Mouse (Mus musculus): ENCODE measurements around the gene 4930452B06Rik. TPM values are rescaled to one million over a fixed set of nuclear protein-coding genes. Genes with fewer than 3 reads are reported as not detected.
"Not testable (repeated sequence)": the region's sequence is repeated elsewhere in the genome, so short reads cannot be mapped to it uniquely, and the experiment has no call there.

Gene 4930452B06Rik
- polyA plus RNA-seq, 1 experiment from 2014 or later = 11.4 TPM

GRCm38 (mm10) chr14:8604898-8605297 is 61.1 kb downstream of the 4930452B06Rik start:
- H3K36me3 ChIP-seq (ENCODE audit: control insufficient read depth, insufficient read depth, low read length) = no peaks in the 10 kb centered on the region
- H3K4me3 ChIP-seq (ENCODE audit: low read depth, low read length) = no peak overlapping the region
- DNase-seq (ENCODE audit: low spot score) (no peak), ATAC-seq (ENCODE audit: low FRiP score) (no peak)
- WGBS = 65% methylated on average over 2 of the region's 2 CpGs
- H3K4me1 ChIP-seq (replicated peaks; ENCODE audit: control insufficient read depth, insufficient read depth, low read length) = no peaks in the 10 kb centered on the region
- H3K9ac ChIP-seq (ENCODE audit: low read depth, low read length) = no peak overlapping the region
- no peaks in the 10 kb centered on the region for H3K27me3 ChIP-seq (ENCODE audit: control insufficient read depth, insufficient read depth, low read length)
- no peak overlapping the region for H3K4me2 ChIP-seq (replicated peaks; ENCODE audit: low read depth, low read length)
- H3K9me3 ChIP-seq (ENCODE audit: control insufficient read depth, low read length) = no peaks in the 10 kb centered on the region
- no peak overlapping the region for H3K27ac ChIP-seq (ENCODE audit: low read depth, low read length)

- no peak for ATAC-seq (ENCODE audit: low FRiP score)
- 98% methylated on average over 1 of the region's 1 CpGs for WGBS
These were observed 81.0 kb downstream of the 4930452B06Rik start for GRCm38 (mm10) chr14:8585031-8585430.

DNA sequence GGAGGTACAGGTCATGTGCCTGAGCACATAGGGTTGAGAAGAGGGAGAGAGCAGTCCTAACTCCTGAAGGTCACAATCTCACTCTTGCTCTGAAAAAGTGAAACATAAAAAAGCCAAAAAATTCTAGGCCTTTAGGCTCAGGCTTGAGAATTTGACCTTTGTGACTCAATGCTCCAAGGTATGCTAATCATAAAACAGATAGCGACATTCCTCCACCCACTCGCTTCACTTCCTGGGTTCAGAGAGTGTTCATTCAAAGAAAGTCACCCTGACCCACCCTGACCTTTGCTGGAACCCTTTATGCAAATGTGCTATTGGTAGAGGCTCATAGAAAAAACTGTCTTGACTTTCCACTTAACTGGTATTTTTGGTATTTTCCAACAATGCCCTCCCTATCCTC is 115.0 kb downstream of the 4930452B06Rik start:
- H3K4me3 ChIP-seq (ENCODE audit: low read depth, low read length); H3K9ac ChIP-seq (ENCODE audit: low read depth, low read length); H3K4me2 ChIP-seq (replicated peaks; ENCODE audit: low read depth, low read length); DNase-seq (ENCODE audit: low spot score); H3K27me3 ChIP-seq (ENCODE audit: control insufficient read depth, insufficient read depth, low read length); H3K27ac ChIP-seq (ENCODE audit: low read depth, low read length); H3K36me3 ChIP-seq (ENCODE audit: control insufficient read depth, insufficient read depth, low read length); H3K9me3 ChIP-seq (ENCODE audit: control insufficient read depth, low read length); H3K4me1 ChIP-seq (replicated peaks; ENCODE audit: control insufficient read depth, insufficient read depth, low read length); ATAC-seq (ENCODE audit: low FRiP score): not testable (repeated sequence)
- 73% methylated on average over 2 of the region's 2 CpGs for WGBS

More at GRCm38 (mm10) chr14:8585031-8585430, 81.0 kb downstream of the 4930452B06Rik start:
- Histone ChIP-seq H3K27ac (ENCODE audit: low read depth, low read length) (no peak overlapping the region), H3K9ac (ENCODE audit: low read depth, low read length) (no peak overlapping the region), H3K27me3 (ENCODE audit: control insufficient read depth, insufficient read depth, low read length) (no peaks in the 10 kb centered on the region), H3K9me3 (ENCODE audit: control insufficient read depth, low read length) (no peaks in the 10 kb centered on the region), H3K36me3 (ENCODE audit: control insufficient read depth, insufficient read depth, low read length) (no peaks in the 10 kb centered on the region), H3K4me2 (replicated peaks; ENCODE audit: low read depth, low read length) (no peak overlapping the region), H3K4me3 (ENCODE audit: low read depth, low read length) (no peak overlapping the region), H3K4me1 (replicated peaks; ENCODE audit: control insufficient read depth, insufficient read depth, low read length) (no peaks in the 10 kb centered on the region)
- no peak for DNase-seq (ENCODE audit: low spot score)

GRCm38 (mm10) chr14:8549108-8549507 is 116.9 kb downstream of the 4930452B06Rik start:
- Histone ChIP-seq H3K27ac (ENCODE audit: low read depth, low read length) (no peak overlapping the region), H3K9ac (ENCODE audit: low read depth, low read length) (no peak overlapping the region), H3K27me3 (ENCODE audit: control insufficient read depth, insufficient read depth, low read length) (no peaks in the 10 kb centered on the region), H3K36me3 (ENCODE audit: control insufficient read depth, insufficient read depth, low read length) (no peaks in the 10 kb centered on the region), H3K4me2 (replicated peaks; ENCODE audit: low read depth, low read length) (no peak overlapping the region), H3K4me1 (replicated peaks; ENCODE audit: control insufficient read depth, insufficient read depth, low read length) (no peaks in the 10 kb centered on the region), H3K4me3 (ENCODE audit: low read depth, low read length) (no peak overlapping the region), H3K9me3 (ENCODE audit: control insufficient read depth, low read length) (no peaks in the 10 kb centered on the region)
- DNase-seq (ENCODE audit: low spot score) (no peak), ATAC-seq (ENCODE audit: low FRiP score) (no peak)
- WGBS = 68% methylated on average over 4 of the region's 4 CpGs

DNA sequence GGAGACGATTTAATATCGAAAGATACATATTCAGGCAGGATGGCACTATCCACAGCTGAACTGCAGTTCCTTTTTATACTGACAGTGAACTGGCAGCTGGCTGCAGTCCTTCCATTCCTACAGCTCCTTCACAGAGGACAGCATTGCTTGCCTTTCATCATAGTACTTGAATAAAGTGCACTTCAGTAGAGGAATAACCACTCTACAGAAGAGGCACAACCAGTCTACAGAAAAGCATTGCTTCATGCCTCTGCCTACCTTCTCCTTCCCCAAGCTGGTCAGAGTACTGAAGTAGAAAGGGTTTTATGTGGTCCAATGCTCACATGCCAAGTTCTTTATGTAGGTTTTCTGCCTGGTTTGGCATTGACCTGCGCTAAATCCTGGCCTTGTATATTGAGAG is 130.0 kb downstream of the 4930452B06Rik start:
- no peaks in the 10 kb centered on the region for H3K36me3 ChIP-seq (ENCODE audit: control insufficient read depth, insufficient read depth, low read length)
- no peaks in the 10 kb centered on the region for H3K4me1 ChIP-seq (replicated peaks; ENCODE audit: control insufficient read depth, insufficient read depth, low read length)
- no peak overlapping the region for H3K4me3 ChIP-seq (ENCODE audit: low read depth, low read length)
- H3K9ac ChIP-seq (ENCODE audit: low read depth, low read length) = no peak overlapping the region
- DNase-seq (ENCODE audit: low spot score) = no peak
- H3K27ac ChIP-seq (ENCODE audit: low read depth, low read length) = no peak overlapping the region
- 93% methylated on average over 3 of the region's 3 CpGs for WGBS
- H3K27me3 ChIP-seq (ENCODE audit: control insufficient read depth, insufficient read depth, low read length) = no peaks in the 10 kb centered on the region
- H3K9me3 ChIP-seq (ENCODE audit: control insufficient read depth, low read length) = no peaks in the 10 kb centered on the region
- ATAC-seq (ENCODE audit: low FRiP score) = no peak
- H3K4me2 ChIP-seq (replicated peaks; ENCODE audit: low read depth, low read length) = no peak overlapping the region

GRCm38 (mm10) chr14:8525232-8525631 is 140.8 kb downstream of the 4930452B06Rik start:
- no peaks in the 10 kb centered on the region for H3K36me3 ChIP-seq (ENCODE audit: control insufficient read depth, insufficient read depth, low read length)
- no peaks in the 10 kb centered on the region for H3K4me1 ChIP-seq (replicated peaks; ENCODE audit: control insufficient read depth, insufficient read depth, low read length)
- H3K27me3 ChIP-seq (ENCODE audit: control insufficient read depth, insufficient read depth, low read length) = no peaks in the 10 kb centered on the region
- H3K9me3 ChIP-seq (ENCODE audit: control insufficient read depth, low read length) = no peaks in the 10 kb centered on the region
- H3K9ac ChIP-seq (ENCODE audit: low read depth, low read length) = no peak overlapping the region
- WGBS = 94% methylated on average over 6 of the region's 6 CpGs
- no peak overlapping the region for H3K4me2 ChIP-seq (replicated peaks; ENCODE audit: low read depth, low read length)
- H3K27ac ChIP-seq (ENCODE audit: low read depth, low read length) = no peak overlapping the region
- H3K4me3 ChIP-seq (ENCODE audit: low read depth, low read length) = no peak overlapping the region
- ATAC-seq (ENCODE audit: low FRiP score) (no peak), DNase-seq (ENCODE audit: low spot score) (no peak)

DNA sequence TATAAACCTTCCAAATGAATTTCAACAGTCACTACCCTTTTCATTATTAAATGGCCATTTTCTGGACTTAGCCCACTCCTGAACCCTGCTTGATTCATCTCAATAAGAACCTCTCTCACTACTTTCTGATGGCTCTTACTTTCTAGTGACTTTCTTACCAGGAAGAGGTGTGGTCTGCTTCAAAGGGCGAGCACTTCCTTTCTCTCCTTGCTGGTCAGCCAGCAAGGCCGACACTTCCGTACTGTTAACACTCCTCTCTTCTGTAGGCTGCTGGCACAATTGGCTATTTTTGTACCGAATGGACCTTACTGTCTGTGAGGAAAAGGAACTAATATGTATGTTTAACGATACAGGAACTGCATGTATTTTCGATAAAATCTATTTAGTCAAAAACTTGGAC is 148.4 kb downstream of the 4930452B06Rik start:
- H3K36me3 ChIP-seq (ENCODE audit: control insufficient read depth, insufficient read depth, low read length) = no peaks in the 10 kb centered on the region
- DNase-seq (ENCODE audit: low spot score) = no peak
- 83% methylated on average over 6 of the region's 6 CpGs for WGBS
- H3K9me3 ChIP-seq (ENCODE audit: control insufficient read depth, low read length) = no peaks in the 10 kb centered on the region
- ATAC-seq (ENCODE audit: low FRiP score) = no peak
- H3K9ac ChIP-seq (ENCODE audit: low read depth, low read length) = no peak overlapping the region
- no peak overlapping the region for H3K4me3 ChIP-seq (ENCODE audit: low read depth, low read length)
- H3K4me1 ChIP-seq (replicated peaks; ENCODE audit: control insufficient read depth, insufficient read depth, low read length) = no peaks in the 10 kb centered on the region
- H3K27me3 ChIP-seq (ENCODE audit: control insufficient read depth, insufficient read depth, low read length) = no peaks in the 10 kb centered on the region
- no peak overlapping the region for H3K27ac ChIP-seq (ENCODE audit: low read depth, low read length)
- no peak overlapping the region for H3K4me2 ChIP-seq (replicated peaks; ENCODE audit: low read depth, low read length)

DNA sequence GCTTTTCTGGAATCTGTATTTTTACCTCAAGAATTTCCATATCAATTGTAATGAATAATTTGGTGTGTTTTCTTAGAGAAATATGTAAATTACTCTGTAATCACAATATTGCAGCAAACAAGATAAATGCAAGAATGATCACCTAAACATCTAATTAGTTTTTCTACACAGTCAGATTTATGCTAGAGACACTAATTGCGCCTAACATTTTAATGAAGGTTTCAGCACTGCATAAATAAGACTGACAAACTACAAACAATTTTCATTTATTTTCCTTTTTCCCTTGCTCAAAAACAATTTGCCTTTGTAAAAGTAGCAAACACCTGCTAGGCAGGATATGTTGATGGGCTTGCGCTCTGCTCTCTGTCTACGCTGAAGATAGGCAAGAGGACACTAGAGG is 152.0 kb downstream of the 4930452B06Rik start:
- no peaks in the 10 kb centered on the region for H3K9me3 ChIP-seq (ENCODE audit: control insufficient read depth, low read length)
- no peaks in the 10 kb centered on the region for H3K36me3 ChIP-seq (ENCODE audit: control insufficient read depth, insufficient read depth, low read length)
- H3K4me2 ChIP-seq (replicated peaks; ENCODE audit: low read depth, low read length) = no peak overlapping the region
- no peak for DNase-seq (ENCODE audit: low spot score)
- H3K27me3 ChIP-seq (ENCODE audit: control insufficient read depth, insufficient read depth, low read length) = no peaks in the 10 kb centered on the region
- 98% methylated on average over 3 of the region's 3 CpGs for WGBS
- no peak for ATAC-seq (ENCODE audit: low FRiP score)
- H3K9ac ChIP-seq (ENCODE audit: low read depth, low read length) = no peak overlapping the region
- no peak overlapping the region for H3K4me3 ChIP-seq (ENCODE audit: low read depth, low read length)
- no peaks in the 10 kb centered on the region for H3K4me1 ChIP-seq (replicated peaks; ENCODE audit: control insufficient read depth, insufficient read depth, low read length)
- H3K27ac ChIP-seq (ENCODE audit: low read depth, low read length) = no peak overlapping the region

GRCm38 (mm10) chr14:8511276-8511675 is 154.8 kb downstream of the 4930452B06Rik start:
- no peaks in the 10 kb centered on the region for H3K9me3 ChIP-seq (ENCODE audit: control insufficient read depth, low read length)
- H3K4me1 ChIP-seq (replicated peaks; ENCODE audit: control insufficient read depth, insufficient read depth, low read length) = no peaks in the 10 kb centered on the region
- no peaks in the 10 kb centered on the region for H3K36me3 ChIP-seq (ENCODE audit: control insufficient read depth, insufficient read depth, low read length)
- WGBS = 82% methylated on average over 4 of the region's 4 CpGs
- ATAC-seq (ENCODE audit: low FRiP score) (no peak), DNase-seq (ENCODE audit: low spot score) (no peak)
- no peak overlapping the region for H3K4me3 ChIP-seq (ENCODE audit: low read depth, low read length)
- H3K27ac ChIP-seq (ENCODE audit: low read depth, low read length) = no peak overlapping the region
- H3K9ac ChIP-seq (ENCODE audit: low read depth, low read length) = no peak overlapping the region
- no peaks in the 10 kb centered on the region for H3K27me3 ChIP-seq (ENCODE audit: control insufficient read depth, insufficient read depth, low read length)
- no peak overlapping the region for H3K4me2 ChIP-seq (replicated peaks; ENCODE audit: low read depth, low read length)
